Mouse (Mus musculus): ENCODE data around the gene Fam193a. TPM values are rescaled to one million over a fixed set of nuclear protein-coding genes. Genes with fewer than 3 reads are reported as not detected.

The Fam193a gene
- polyA plus RNA-seq, 1 experiment from 2014 or later: 8.9 TPM

DNA sequence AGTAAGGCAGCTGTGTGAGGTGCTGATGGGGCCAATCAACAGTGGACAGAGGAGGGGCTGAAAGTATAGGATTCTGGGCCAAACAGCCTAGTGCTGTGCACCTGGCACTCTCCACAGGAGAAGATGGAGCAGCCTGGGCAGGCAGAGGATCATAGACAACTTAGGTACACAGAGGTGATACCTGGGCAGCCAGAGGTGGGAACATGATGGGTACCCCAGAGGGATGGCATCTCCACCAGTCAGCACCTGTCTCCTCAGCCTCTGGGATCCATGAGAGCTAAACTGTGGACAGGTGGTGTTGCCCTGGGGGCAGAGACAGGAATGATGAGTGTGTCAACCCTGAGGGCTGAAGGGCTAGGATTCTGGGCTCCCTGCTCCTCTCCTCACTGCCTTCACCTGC, 154.8 kb downstream of the Fam193a start:
- Histone ChIP-seq H3K4me2 (no peak overlapping the region), H3K9me3 (ENCODE audit: control insufficient read depth, low read length) (no peaks in the 10 kb centered on the region), H3K27ac (ENCODE audit: low read depth, low read length) (no peak overlapping the region), H3K36me3 (ENCODE audit: control insufficient read depth, insufficient read depth, low read length) (no peaks in the 10 kb centered on the region), H3K4me1 (replicated peaks; ENCODE audit: control insufficient read depth, insufficient read depth, low read length) (peaks cover 27% of the 10 kb centered on the region), H3K27me3 (replicated peaks; ENCODE audit: control insufficient read depth, insufficient read depth, low read length) (no peaks in the 10 kb centered on the region; the same call in 1 of the 2 replicates), H3K4me3 (ENCODE audit: low read depth, low read length) (no peak overlapping the region), H3K9ac (ENCODE audit: low read depth, low read length) (no peak overlapping the region)
- ATAC-seq (replicated peaks; ENCODE audit: low FRiP score) (no peak), DNase-seq (ENCODE audit: low spot score) (no peak)

DNA sequence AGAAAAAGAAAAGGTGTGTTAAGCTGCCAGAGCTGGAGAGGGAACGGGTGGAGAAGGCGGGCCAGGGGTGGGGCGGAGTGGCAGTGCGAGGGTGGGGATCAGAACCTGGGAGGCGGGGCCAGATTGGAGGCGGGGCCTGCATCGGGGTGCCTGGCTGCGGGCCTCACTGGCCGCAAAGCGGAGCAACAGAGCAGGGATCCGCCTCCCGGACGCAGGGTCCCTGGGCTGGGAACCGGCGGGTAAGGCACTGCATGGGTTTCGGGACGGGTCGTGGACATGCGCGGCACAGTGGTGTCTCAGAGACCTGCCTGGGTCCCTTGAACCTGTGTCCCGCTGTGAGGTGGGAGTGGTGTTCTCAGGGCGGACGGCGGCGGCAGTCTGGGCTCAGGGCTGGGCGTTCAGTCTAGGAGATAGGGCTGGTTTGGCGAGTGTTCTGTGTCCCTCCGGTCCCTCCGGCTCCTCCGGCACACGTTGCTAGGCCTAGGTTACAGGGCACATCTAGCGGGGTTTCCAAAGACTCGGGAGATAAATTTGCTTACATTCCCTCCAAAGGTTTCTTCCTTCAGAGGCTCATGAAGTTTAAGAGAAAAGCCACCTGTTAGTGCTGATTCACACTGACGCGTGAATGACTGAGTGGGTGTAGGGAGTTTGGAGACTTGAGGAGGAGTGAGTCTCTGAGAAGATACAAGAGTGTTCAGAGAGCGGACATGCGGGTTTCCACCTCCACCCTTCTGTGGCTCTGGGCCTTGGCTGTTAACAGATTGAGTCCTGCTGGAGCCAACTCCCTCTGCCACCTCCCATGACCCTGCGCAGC, 156.1 kb downstream of the Fam193a start, which contains the start of gene Sh3bp2:
Sh3bp2 (plus strand) TSS at position 176 of the 814 bp plus-strand sequence.
- peaks cover 20% of the 10 kb centered on the region for H3K4me1 ChIP-seq (replicated peaks; ENCODE audit: control insufficient read depth, insufficient read depth, low read length)
- peak within 1 kb of the TSS; percentile 69 for H3K4me3 ChIP-seq (ENCODE audit: low read depth, low read length)

DNA sequence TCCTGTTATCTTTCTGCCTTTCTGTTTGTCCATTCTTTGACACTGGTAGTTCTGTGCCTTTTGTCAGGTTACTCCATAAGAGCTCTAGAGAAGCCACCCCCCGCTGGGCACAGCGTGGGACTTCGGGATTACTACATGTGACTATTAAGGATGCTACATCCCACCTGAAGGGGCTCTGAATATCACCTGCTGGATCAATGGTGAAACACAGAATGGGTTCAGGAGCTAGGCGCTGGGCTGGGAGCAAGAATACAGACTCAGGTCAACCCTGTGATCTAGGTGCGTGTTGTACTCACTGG, 156.7 kb downstream of the Fam193a start:
- DNase-seq (ENCODE audit: low spot score) (no peak), ATAC-seq (replicated peaks; ENCODE audit: low FRiP score) (no peak)
- Histone ChIP-seq H3K27ac (ENCODE audit: low read depth, low read length) (peak overlapping the region; percentile 62), H3K36me3 (ENCODE audit: control insufficient read depth, insufficient read depth, low read length) (no peaks in the 10 kb centered on the region), H3K9ac (ENCODE audit: low read depth, low read length) (peak overlapping the region; percentile 65), H3K4me2 (peak overlapping the region; percentile 96), H3K4me3 (ENCODE audit: low read depth, low read length) (peak overlapping the region; percentile 69), H3K27me3 (replicated peaks; ENCODE audit: control insufficient read depth, insufficient read depth, low read length) (no peaks in the 10 kb centered on the region; the same call in 1 of the 2 replicates), H3K9me3 (ENCODE audit: control insufficient read depth, low read length) (no peaks in the 10 kb centered on the region), H3K4me1 (replicated peaks; ENCODE audit: control insufficient read depth, insufficient read depth, low read length) (peaks cover 18% of the 10 kb centered on the region)
- WGBS: 45% methylated on average over 5 of the region's 5 CpGs

More for the DNA sequence above, 156.1 kb downstream of the Fam193a start, which contains the start of gene Sh3bp2:
- peak; percentile 93 for ATAC-seq (replicated peaks; ENCODE audit: low FRiP score)
- WGBS: 1% methylated on average over 38 of the region's 38 CpGs
- H3K27ac ChIP-seq (ENCODE audit: low read depth, low read length): peak within 1 kb of the TSS; percentile 62
- no peaks in the 10 kb centered on the region for H3K36me3 ChIP-seq (ENCODE audit: control insufficient read depth, insufficient read depth, low read length)
- H3K9ac ChIP-seq (ENCODE audit: low read depth, low read length): peak within 1 kb of the TSS; percentile 65
- DNase-seq (ENCODE audit: low spot score): peak; percentile 97
- peak within 1 kb of the TSS; percentile 96 for H3K4me2 ChIP-seq
- no peaks in the 10 kb centered on the region for H3K9me3 ChIP-seq (ENCODE audit: control insufficient read depth, low read length)
- no peaks in the 10 kb centered on the region; the same call in 1 of the 2 replicates for H3K27me3 ChIP-seq (replicated peaks; ENCODE audit: control insufficient read depth, insufficient read depth, low read length)

DNA sequence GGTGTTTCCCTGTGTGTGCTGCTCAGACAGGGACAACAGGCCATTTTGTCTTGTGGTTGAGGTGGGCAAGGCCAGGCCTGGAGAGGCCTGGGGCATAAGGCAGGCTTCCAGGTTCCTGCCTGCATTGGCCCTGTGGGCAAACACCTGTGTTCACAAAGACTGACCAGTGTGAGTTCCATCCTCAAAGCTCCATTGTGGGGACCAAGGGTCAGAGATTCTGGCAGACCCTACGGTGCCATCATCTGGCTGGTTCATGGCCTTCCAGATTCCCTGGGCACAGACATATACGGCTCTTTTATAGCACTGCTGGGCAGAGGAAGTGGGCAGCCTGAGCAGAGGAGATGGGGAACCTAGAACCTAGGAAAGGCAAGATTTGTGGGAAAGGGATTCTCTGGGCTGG, 157.6 kb downstream of the Fam193a start:
- DNase-seq (ENCODE audit: low spot score) (no peak), ATAC-seq (replicated peaks; ENCODE audit: low FRiP score) (no peak)
- Histone ChIP-seq H3K9ac (ENCODE audit: low read depth, low read length) (no peak overlapping the region), H3K9me3 (ENCODE audit: control insufficient read depth, low read length) (no peaks in the 10 kb centered on the region), H3K4me1 (replicated peaks; ENCODE audit: control insufficient read depth, insufficient read depth, low read length) (peaks cover 18% of the 10 kb centered on the region), H3K36me3 (ENCODE audit: control insufficient read depth, insufficient read depth, low read length) (no peaks in the 10 kb centered on the region), H3K27me3 (replicated peaks; ENCODE audit: control insufficient read depth, insufficient read depth, low read length) (no peaks in the 10 kb centered on the region; the same call in 1 of the 2 replicates), H3K4me3 (ENCODE audit: low read depth, low read length) (0 out of 2 replicates have a peak overlapping the region, but pooled peaks have one; percentile 69), H3K4me2 (peak overlapping the region; percentile 96), H3K27ac (ENCODE audit: low read depth, low read length) (no peak overlapping the region)
- WGBS: 84% methylated on average over 2 of the region's 2 CpGs

DNA sequence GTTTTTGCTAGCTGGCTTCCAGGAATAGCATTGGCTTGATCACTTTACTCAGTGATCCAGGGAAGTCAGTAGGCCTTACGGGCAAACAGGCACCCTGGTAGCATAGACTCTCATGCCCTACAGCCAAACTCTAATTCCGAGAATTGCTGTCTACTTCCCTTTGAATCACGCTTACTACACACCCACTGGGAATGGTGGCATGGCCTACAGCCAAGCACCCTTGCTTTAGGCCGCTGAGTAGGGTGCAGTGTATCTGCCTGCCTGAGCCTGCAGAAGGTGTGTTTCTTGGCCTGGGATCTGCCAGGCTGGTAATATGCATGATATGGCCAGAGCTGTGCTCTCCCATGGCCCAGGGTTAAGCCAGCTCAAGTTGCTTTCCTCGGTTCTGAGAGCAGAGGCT, 159.0 kb downstream of the Fam193a start:
- no peak for ATAC-seq (replicated peaks; ENCODE audit: low FRiP score)
- H3K4me1 ChIP-seq (replicated peaks; ENCODE audit: control insufficient read depth, insufficient read depth, low read length): peaks cover 18% of the 10 kb centered on the region
- H3K9ac ChIP-seq (ENCODE audit: low read depth, low read length): no peak overlapping the region
- no peak overlapping the region for H3K4me3 ChIP-seq (ENCODE audit: low read depth, low read length)
- H3K4me2 ChIP-seq: no peak overlapping the region
- no peak overlapping the region for H3K27ac ChIP-seq (ENCODE audit: low read depth, low read length)
- no peaks in the 10 kb centered on the region; the same call in 1 of the 2 replicates for H3K27me3 ChIP-seq (replicated peaks; ENCODE audit: control insufficient read depth, insufficient read depth, low read length)
- no peak for DNase-seq (ENCODE audit: low spot score)
- H3K36me3 ChIP-seq (ENCODE audit: control insufficient read depth, insufficient read depth, low read length): no peaks in the 10 kb centered on the region
- WGBS: 74% methylated on average over 5 of the region's 5 CpGs
- no peaks in the 10 kb centered on the region for H3K9me3 ChIP-seq (ENCODE audit: control insufficient read depth, low read length)

DNA sequence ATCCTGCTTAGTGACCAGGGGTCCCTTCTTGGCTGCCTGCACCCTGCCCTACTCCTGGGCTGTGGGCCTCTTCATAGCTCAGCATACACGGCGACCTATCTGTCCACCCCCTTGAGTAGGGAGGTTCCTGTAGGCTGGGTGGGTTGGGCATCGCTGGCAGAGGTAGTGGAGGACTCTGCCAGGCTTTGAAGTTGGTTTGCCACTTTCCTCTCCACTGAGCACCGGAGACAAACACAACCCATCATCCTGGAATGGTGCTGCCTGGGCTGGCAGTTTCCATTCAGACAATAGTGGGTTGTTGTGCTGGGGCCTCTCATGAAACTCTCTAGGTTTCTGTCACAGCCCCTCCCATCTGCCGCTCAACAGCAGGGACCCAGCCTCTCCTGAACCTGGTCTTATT, 160.4 kb downstream of the Fam193a start:
- Histone ChIP-seq H3K4me3 (ENCODE audit: low read depth, low read length) (no peak overlapping the region), H3K4me1 (replicated peaks; ENCODE audit: control insufficient read depth, insufficient read depth, low read length) (peaks cover 18% of the 10 kb centered on the region), H3K27me3 (replicated peaks; ENCODE audit: control insufficient read depth, insufficient read depth, low read length) (no peaks in the 10 kb centered on the region; the same call in 1 of the 2 replicates), H3K27ac (ENCODE audit: low read depth, low read length) (no peak overlapping the region), H3K4me2 (no peak overlapping the region), H3K9ac (ENCODE audit: low read depth, low read length) (no peak overlapping the region), H3K9me3 (ENCODE audit: control insufficient read depth, low read length) (no peaks in the 10 kb centered on the region), H3K36me3 (ENCODE audit: control insufficient read depth, insufficient read depth, low read length) (no peaks in the 10 kb centered on the region)
- WGBS: 75% methylated on average over 5 of the region's 5 CpGs
- DNase-seq (ENCODE audit: low spot score): no peak
- no peak for ATAC-seq (replicated peaks; ENCODE audit: low FRiP score)

DNA sequence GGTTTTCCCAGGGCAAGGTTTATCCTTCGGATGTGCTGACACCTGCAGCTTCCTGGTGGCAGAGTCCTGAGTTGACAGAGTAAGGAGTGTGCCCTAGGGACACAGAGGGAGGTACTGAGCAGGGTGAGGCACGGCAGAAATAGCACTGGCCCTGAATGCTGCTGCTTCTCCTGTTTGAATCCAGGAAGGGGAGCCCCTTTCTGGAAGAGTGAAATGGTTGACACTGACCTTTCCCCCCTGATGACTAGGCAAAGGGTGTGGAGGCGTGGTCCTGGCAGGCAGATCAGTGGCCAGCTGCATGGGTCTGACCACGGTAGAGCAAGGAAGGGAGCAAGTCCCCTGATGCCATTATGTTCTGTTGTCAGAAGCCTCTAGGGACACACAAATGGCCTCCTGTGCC, 161.0 kb downstream of the Fam193a start:
- Histone ChIP-seq H3K4me1 (replicated peaks; ENCODE audit: control insufficient read depth, insufficient read depth, low read length) (peaks cover 18% of the 10 kb centered on the region), H3K9ac (ENCODE audit: low read depth, low read length) (no peak overlapping the region), H3K36me3 (ENCODE audit: control insufficient read depth, insufficient read depth, low read length) (no peaks in the 10 kb centered on the region), H3K27ac (ENCODE audit: low read depth, low read length) (no peak overlapping the region), H3K9me3 (ENCODE audit: control insufficient read depth, low read length) (no peaks in the 10 kb centered on the region), H3K27me3 (replicated peaks; ENCODE audit: control insufficient read depth, insufficient read depth, low read length) (no peaks in the 10 kb centered on the region; the same call in 1 of the 2 replicates), H3K4me2 (no peak overlapping the region), H3K4me3 (ENCODE audit: low read depth, low read length) (no peak overlapping the region)
- no peak for DNase-seq (ENCODE audit: low spot score)
- no peak for ATAC-seq (replicated peaks; ENCODE audit: low FRiP score)
- 38% methylated on average over 4 of the region's 4 CpGs for WGBS

DNA sequence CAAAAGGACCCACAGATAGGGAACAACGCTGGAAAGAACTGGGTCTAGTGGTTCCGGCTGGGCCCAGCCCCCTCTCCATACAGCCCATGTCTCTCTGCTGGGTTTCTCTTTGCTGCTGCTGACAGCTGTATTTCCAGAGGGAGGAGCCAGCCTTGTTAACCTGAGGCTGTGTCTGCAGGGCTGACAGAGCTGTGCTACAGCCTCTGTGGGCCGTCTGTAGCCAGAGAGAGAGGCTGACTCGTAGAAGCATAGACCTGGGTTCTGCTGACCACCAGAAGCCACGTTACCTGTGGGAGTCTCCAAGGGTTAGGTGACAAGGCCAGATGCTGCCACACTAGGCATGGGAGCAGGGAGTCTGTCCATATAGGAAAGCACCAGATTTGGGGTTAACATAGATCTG, 163.3 kb downstream of the Fam193a start:
- H3K36me3 ChIP-seq (ENCODE audit: control insufficient read depth, insufficient read depth, low read length): no peaks in the 10 kb centered on the region
- no peak overlapping the region for H3K27ac ChIP-seq (ENCODE audit: low read depth, low read length)
- peaks cover 7% of the 10 kb centered on the region; the same call in 1 of the 2 replicates for H3K4me1 ChIP-seq (replicated peaks; ENCODE audit: control insufficient read depth, insufficient read depth, low read length)
- H3K4me2 ChIP-seq: no peak overlapping the region
- ATAC-seq (replicated peaks; ENCODE audit: low FRiP score) (no peak), DNase-seq (ENCODE audit: low spot score) (no peak)
- WGBS: 75% methylated on average over 5 of the region's 5 CpGs
- H3K4me3 ChIP-seq (ENCODE audit: low read depth, low read length): no peak overlapping the region
- no peaks in the 10 kb centered on the region for H3K27me3 ChIP-seq (replicated peaks; ENCODE audit: control insufficient read depth, insufficient read depth, low read length)
- no peaks in the 10 kb centered on the region for H3K9me3 ChIP-seq (ENCODE audit: control insufficient read depth, low read length)
- no peak overlapping the region for H3K9ac ChIP-seq (ENCODE audit: low read depth, low read length)

DNA sequence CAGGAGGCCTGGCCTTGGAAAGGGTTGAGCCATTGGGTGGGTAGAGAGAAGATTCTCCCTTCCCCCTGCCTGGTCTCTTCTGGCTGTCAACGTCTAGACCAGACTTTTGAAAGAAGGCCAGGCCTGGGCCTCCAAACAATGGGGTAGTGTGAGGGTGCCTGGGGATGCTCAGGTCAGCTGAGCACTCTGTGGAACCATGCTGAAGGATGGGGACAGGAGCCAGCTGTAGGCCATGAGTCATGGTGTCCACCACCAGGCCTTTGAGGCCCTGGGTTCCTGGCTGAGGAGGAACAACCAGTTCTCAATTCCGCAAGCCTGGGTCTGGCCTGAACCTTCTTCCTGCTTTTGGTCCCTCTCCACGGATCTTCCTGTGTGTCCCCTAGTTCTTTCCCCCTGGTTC, 164.1 kb downstream of the Fam193a start:
- WGBS: 57% methylated on average over 3 of the region's 3 CpGs
- Histone ChIP-seq H3K4me1 (replicated peaks; ENCODE audit: control insufficient read depth, insufficient read depth, low read length) (peaks cover 7% of the 10 kb centered on the region; the same call in 1 of the 2 replicates), H3K9ac (ENCODE audit: low read depth, low read length) (no peak overlapping the region), H3K4me2 (no peak overlapping the region), H3K27ac (ENCODE audit: low read depth, low read length) (no peak overlapping the region), H3K36me3 (ENCODE audit: control insufficient read depth, insufficient read depth, low read length) (no peaks in the 10 kb centered on the region), H3K9me3 (ENCODE audit: control insufficient read depth, low read length) (no peaks in the 10 kb centered on the region), H3K27me3 (replicated peaks; ENCODE audit: control insufficient read depth, insufficient read depth, low read length) (no peaks in the 10 kb centered on the region), H3K4me3 (ENCODE audit: low read depth, low read length) (no peak overlapping the region)
- DNase-seq (ENCODE audit: low spot score) (no peak), ATAC-seq (replicated peaks; ENCODE audit: low FRiP score) (no peak)

All from liver, embryonic 11.5 days (tissue).